In genomic region chr15:77014431-77014830, GRCm38 (mm10) we compare ENCODE assay signal across 12 mouse cellular contexts. TPM values are rescaled to one million over a fixed set of nuclear protein-coding genes. Genes with fewer than 3 reads are reported as not detected.
DNase-seq lines count a peak whose midpoint lies in the region; ATAC-seq and TF ChIP-seq lines count a peak whose summit lies in the region.
"Had no signal": no experiment of that assay in that cellular context is flagged by ENCODE, and none has a peak within 500 bp of the region (broad histone marks: within the 10 kb centered on the region; RNA-seq: fewer than 3 reads in every experiment).

No protein-coding gene starts in this region.

- intact Hi-C loops in left cerebral cortex, postnatal 10 days (cut with DNase I): no loop called here

- H3K4me2 ChIP-seq in intestine, embryonic 16.5 days (ENCODE audit: low read depth, low read length): 0 out of 2 replicates have a peak overlapping the region, but pooled peaks have one; percentile 1
- no peak overlapping the region for H3K4me2 ChIP-seq in intestine, postnatal 0 days (replicated peaks; ENCODE audit: low read depth)
- H3K4me2 ChIP-seq in embryonic facial prominence, embryonic 13.5 days: peak overlapping the region; percentile 37
- peak overlapping the region; percentile 54 for H3K4me2 ChIP-seq in heart, embryonic 16.5 days (ENCODE audit: low read depth, low read length)
- 0 out of 2 replicates have a peak overlapping the region, but pooled peaks have one; percentile 2 for H3K4me2 ChIP-seq in limb, embryonic 15.5 days

- H3K36me3 ChIP-seq in intestine, embryonic 16.5 days (ENCODE audit: control insufficient read depth, insufficient read depth, low read length): no peaks in the 10 kb centered on the region
- no peaks in the 10 kb centered on the region for H3K36me3 ChIP-seq in intestine, postnatal 0 days (ENCODE audit: control insufficient read depth, insufficient read depth)
- H3K36me3 ChIP-seq in embryonic facial prominence, embryonic 13.5 days: no peaks in the 10 kb centered on the region
- peaks cover 9% of the 10 kb centered on the region; the same call in 1 of the 2 replicates for H3K36me3 ChIP-seq in heart, embryonic 16.5 days (ENCODE audit: control insufficient read depth, insufficient read depth)
- no peaks in the 10 kb centered on the region for H3K36me3 ChIP-seq in limb, embryonic 15.5 days
- no peaks in the 10 kb centered on the region for H3K36me3 ChIP-seq in thymus, adult 2 months (ENCODE audit: control insufficient read depth, insufficient read depth, low read length)

- TF ChIP-seq CTCF in intestine, postnatal 0 days (IDR thresholded peaks at IDR 0.05; ENCODE audit: low read depth): no peak
- no peak for TF ChIP-seq CTCF in thymus, adult 2 months (IDR thresholded peaks at IDR 0.05; ENCODE audit: borderline replicate concordance, control insufficient read depth, extremely low read depth, insufficient read depth, low read length, poor library complexity)

- 0 out of 2 replicates have a peak overlapping the region, but pooled peaks have one; percentile 7 for H3K27ac ChIP-seq in intestine, embryonic 16.5 days (ENCODE audit: low read length)
- no peak overlapping the region for H3K27ac ChIP-seq in intestine, postnatal 0 days (ENCODE audit: low read depth, low read length)
- peak overlapping the region; percentile 48 for H3K27ac ChIP-seq in embryonic facial prominence, embryonic 13.5 days
- peak overlapping the region; percentile 98 for H3K27ac ChIP-seq in heart, embryonic 16.5 days (ENCODE audit: low read length)
- H3K27ac ChIP-seq in limb, embryonic 15.5 days: peak overlapping the region; percentile 69
- H3K27ac ChIP-seq in thymus, adult 2 months (ENCODE audit: control insufficient read depth, insufficient read depth, low read length): no peak overlapping the region

- no peaks in the 10 kb centered on the region for H3K9me3 ChIP-seq in intestine, embryonic 16.5 days (ENCODE audit: control insufficient read depth, low read length)
- H3K9me3 ChIP-seq in intestine, postnatal 0 days (ENCODE audit: control insufficient read depth): no peaks in the 10 kb centered on the region
- H3K9me3 ChIP-seq in embryonic facial prominence, embryonic 13.5 days: no peaks in the 10 kb centered on the region
- 0 out of 2 replicates have a peak, but pooled peaks cover 2% of the 10 kb centered on the region for H3K9me3 ChIP-seq in heart, embryonic 16.5 days (replicated peaks; ENCODE audit: control insufficient read depth, low read length)
- no peaks in the 10 kb centered on the region for H3K9me3 ChIP-seq in limb, embryonic 15.5 days

- WGBS in intestine, embryonic 16.5 days: 40% methylated on average over 6 of the region's 6 CpGs
- WGBS in intestine, postnatal 0 days: 54% methylated on average over 6 of the region's 6 CpGs
- WGBS in embryonic facial prominence, embryonic 13.5 days: 23% methylated on average over 6 of the region's 6 CpGs
- WGBS in heart, embryonic 16.5 days: 27% methylated on average over 6 of the region's 6 CpGs
- WGBS in limb, embryonic 15.5 days: 53% methylated on average over 6 of the region's 6 CpGs
- WGBS in thymus, adult 2 months: 70% methylated on average over 6 of the region's 6 CpGs

- H3K4me3 ChIP-seq in intestine, embryonic 16.5 days (ENCODE audit: low read length): no peak overlapping the region
- no peak overlapping the region for H3K4me3 ChIP-seq in intestine, postnatal 0 days (ENCODE audit: low read depth, low read length)
- no peak overlapping the region for H3K4me3 ChIP-seq in embryonic facial prominence, embryonic 13.5 days
- H3K4me3 ChIP-seq in heart, embryonic 16.5 days (ENCODE audit: low read length): no peak overlapping the region
- H3K4me3 ChIP-seq in limb, embryonic 15.5 days: no peak overlapping the region
- H3K4me3 ChIP-seq in thymus, adult 2 months (ENCODE audit: control insufficient read depth, insufficient read depth, low read length): no peak overlapping the region

- no peak overlapping the region for H3K9ac ChIP-seq in intestine, embryonic 16.5 days (ENCODE audit: low read depth, low read length)
- H3K9ac ChIP-seq in intestine, postnatal 0 days (ENCODE audit: low read depth, low read length): no peak overlapping the region
- peak overlapping the region; percentile 36; the same call in 1 of the 2 replicates for H3K9ac ChIP-seq in embryonic facial prominence, embryonic 13.5 days
- H3K9ac ChIP-seq in heart, embryonic 16.5 days (ENCODE audit: low read length): peak overlapping the region; percentile 66
- H3K9ac ChIP-seq in limb, embryonic 15.5 days: no peak overlapping the region

- ATAC-seq in intestine, embryonic 16.5 days: no peak
- ATAC-seq in intestine, postnatal 0 days: no peak
- no peak for ATAC-seq in embryonic facial prominence, embryonic 13.5 days (ENCODE audit: insufficient number of reproducible peaks, insufficient read depth, low FRiP score, low TSS enrichment, low read depth)
- peak; percentile 0; the same call in 1 of the 2 replicates for ATAC-seq in heart, embryonic 16.5 days (replicated peaks; ENCODE audit: extremely low read depth, insufficient read depth, low FRiP score)
- no peak for ATAC-seq in limb, embryonic 15.5 days (ENCODE audit: insufficient number of reproducible peaks, low FRiP score, low TSS enrichment, low read depth)

- peaks cover 11% of the 10 kb centered on the region; the same call in 1 of the 2 replicates for H3K4me1 ChIP-seq in intestine, embryonic 16.5 days (ENCODE audit: control insufficient read depth, insufficient read depth, low read length)
- H3K4me1 ChIP-seq in intestine, postnatal 0 days (replicated peaks; ENCODE audit: control insufficient read depth, insufficient read depth, low read length): no peaks in the 10 kb centered on the region
- peaks cover 23% of the 10 kb centered on the region for H3K4me1 ChIP-seq in embryonic facial prominence, embryonic 13.5 days
- peaks cover 58% of the 10 kb centered on the region for H3K4me1 ChIP-seq in heart, embryonic 16.5 days (ENCODE audit: control insufficient read depth, insufficient read depth, low read length)
- H3K4me1 ChIP-seq in limb, embryonic 15.5 days: peaks cover 14% of the 10 kb centered on the region
- no peaks in the 10 kb centered on the region for H3K4me1 ChIP-seq in thymus, adult 2 months (replicated peaks; ENCODE audit: control insufficient read depth, insufficient read depth, low read length)

- no peak for DNase-seq in thymus, adult 2 months
- no peak for DNase-seq in left cerebral cortex, postnatal 10 days (ENCODE audit: extremely low spot score in 1 of 2, low spot score in 2 of 2)
- no peak for DNase-seq in urinary bladder, postnatal 14 days (ENCODE audit: low spot score)
- DNase-seq: cerebellum, adult 2 months had no signal

- no peaks in the 10 kb centered on the region for H3K27me3 ChIP-seq in intestine, embryonic 16.5 days (replicated peaks; ENCODE audit: control insufficient read depth, insufficient read depth, low read length)
- H3K27me3 ChIP-seq in intestine, postnatal 0 days (replicated peaks; ENCODE audit: control insufficient read depth, insufficient read depth, low read length): no peaks in the 10 kb centered on the region
- no peaks in the 10 kb centered on the region for H3K27me3 ChIP-seq in embryonic facial prominence, embryonic 13.5 days
- no peaks in the 10 kb centered on the region for H3K27me3 ChIP-seq in heart, embryonic 16.5 days (ENCODE audit: control insufficient read depth, insufficient read depth, low read length)
- no peaks in the 10 kb centered on the region for H3K27me3 ChIP-seq in limb, embryonic 15.5 days
- H3K27me3 ChIP-seq in thymus, adult 2 months (ENCODE audit: control insufficient read depth, insufficient read depth, low read length): no peaks in the 10 kb centered on the region

- no peak for TF ChIP-seq POLR2A in thymus, adult 2 months (IDR thresholded peaks at IDR 0.05; ENCODE audit: control insufficient read depth, extremely low read depth, insufficient read depth, low read length, poor library complexity)

RNA-seq across cellular contexts. Expression of gene Apol6, which starts 30.1 kb away (rescaled TPM):
- 0.38 and 0.42 TPM in 2 replicates for polyA plus RNA-seq in intestine, embryonic 16.5 days (2015; fragmentation: Nextera tagmentation; extraction: Ambion mirVana)
- polyA plus RNA-seq in intestine, postnatal 0 days (2015; fragmentation: Nextera tagmentation; extraction: Ambion mirVana): 0.67 and 1.3 TPM in 2 replicates
- 0.22 and 0.45 TPM in 2 replicates for polyA plus RNA-seq in embryonic facial prominence, embryonic 13.5 days (2015; fragmentation: Nextera tagmentation; extraction: Ambion mirVana)
- polyA plus RNA-seq in heart, embryonic 16.5 days (2015; fragmentation: Nextera tagmentation; extraction: Ambion mirVana): 0.11 and 0.30 TPM in 2 replicates
- 0.15 and 0.17 TPM in 2 replicates for polyA plus RNA-seq in limb, embryonic 15.5 days (2015; fragmentation: Nextera tagmentation; extraction: Ambion mirVana)
- polyA plus RNA-seq in thymus, adult 2 months (2012; rRNA removed): 3.9 and 5.2 TPM in 2 replicates
- total RNA-seq in left cerebral cortex, postnatal 10 days (2021): under 1 TPM in 1 of 2 experiments, not detected in 1; 0.32 TPM
- polyA plus RNA-seq: limb, embryonic 11.5 days had no signal

RNA-seq across cellular contexts. Expression of gene Mb, which starts 36.0 kb away (rescaled TPM):
- 0.48 and 0.56 TPM in 2 replicates for polyA plus RNA-seq in intestine, embryonic 16.5 days (2015; fragmentation: Nextera tagmentation; extraction: Ambion mirVana)
- 0.16 and 0.24 TPM in 2 replicates for polyA plus RNA-seq in intestine, postnatal 0 days (2015; fragmentation: Nextera tagmentation; extraction: Ambion mirVana)
- polyA plus RNA-seq in embryonic facial prominence, embryonic 13.5 days (2015; fragmentation: Nextera tagmentation; extraction: Ambion mirVana): 1.7 and 2.5 TPM in 2 replicates
- 977 and 1,096 TPM in 2 replicates for polyA plus RNA-seq in heart, embryonic 16.5 days (2015; fragmentation: Nextera tagmentation; extraction: Ambion mirVana)
- polyA plus RNA-seq in limb, embryonic 15.5 days (2015; fragmentation: Nextera tagmentation; extraction: Ambion mirVana): 11.6 and 13.7 TPM in 2 replicates
- polyA plus RNA-seq in thymus, adult 2 months (2012; rRNA removed): 20.0 and 591 TPM in 2 replicates
- not detected for total RNA-seq in left cerebral cortex, postnatal 10 days (2021)
- total RNA-seq: ES-E14 had no signal
- polyA plus RNA-seq: small intestine, adult 2 months had no signal

Comparison
In these comparisons a context has a peak if more than half of its experiments do, and no peak if none do; other contexts are left out.
1. H3K27ac ChIP-seq: peak in intestine, embryonic 16.5 days (single experiment), embryonic facial prominence, embryonic 13.5 days (single experiment), heart, embryonic 16.5 days (single experiment) and limb, embryonic 15.5 days (single experiment); none in intestine, postnatal 0 days (single experiment) and thymus, adult 2 months (single experiment).
2. H3K9ac ChIP-seq: peak in embryonic facial prominence, embryonic 13.5 days (single experiment) and heart, embryonic 16.5 days (single experiment); none in intestine, embryonic 16.5 days (single experiment), intestine, postnatal 0 days (single experiment) and limb, embryonic 15.5 days (single experiment).